Mouse (Mus musculus) CH12F3 (cell line): ENCODE data around the gene Gm13128.
"Not testable (repeated sequence)": the region's sequence is repeated elsewhere in the genome, so short reads cannot be mapped to it uniquely, and the experiment has no call there.

Experiments used
- in situ Hi-C: fragments of 300-500 bp; cut with MboI; formaldehyde crosslinking; loops from 2 replicates; pipeline ENCODE4 v1.14.3; 2020; ENCODE audit warnings: low sequenced_read_pairs

The Gm13128 gene

DNA sequence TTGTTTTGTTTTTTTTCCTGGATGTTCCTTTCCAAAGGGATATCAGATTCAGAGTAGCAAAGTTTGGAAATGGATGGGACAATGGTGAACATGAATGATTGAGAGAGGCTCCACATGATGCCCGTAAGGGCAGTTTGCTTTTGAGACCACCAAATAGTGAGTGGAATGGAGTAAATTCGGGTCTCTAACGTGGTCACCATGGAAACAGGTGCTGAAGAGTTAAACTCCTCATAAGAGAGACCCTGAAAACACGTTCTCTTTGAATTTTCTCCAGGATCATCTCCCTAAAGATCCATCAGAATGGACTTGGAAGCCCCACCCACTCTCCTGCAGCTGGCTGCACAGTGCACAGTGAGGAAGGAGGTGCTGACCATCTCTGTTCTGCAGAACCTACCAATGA lies at the start of gene Gm13128:
Gm13128 (plus strand) TSS at position 301 of the 400 bp plus-strand sequence.
- in situ Hi-C loops, result not testable (repeated sequence)

DNA sequence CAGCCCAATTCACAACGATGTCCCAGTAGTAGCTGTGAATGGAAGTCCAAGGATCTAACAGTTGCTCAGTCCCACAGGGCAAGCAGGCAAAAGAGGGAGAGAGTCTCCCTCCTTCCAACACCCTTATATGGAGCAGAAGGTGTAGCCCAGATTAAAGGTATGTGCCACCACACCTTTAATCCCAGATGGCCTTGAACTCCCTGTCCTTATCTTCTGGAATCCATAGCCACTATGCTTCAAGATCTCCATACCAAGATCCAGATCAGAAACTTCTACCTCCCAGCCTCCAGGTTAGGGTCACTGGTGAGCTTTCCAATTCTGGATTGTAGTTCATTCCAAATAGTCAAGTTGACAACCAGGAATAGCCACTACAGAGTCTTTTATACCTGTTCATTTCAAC lies 49.7 kb upstream of the Gm13128 start, which contains the start of gene Pramel5:
Pramel5 (minus strand) TSS at position 101 of the 400 bp plus-strand sequence.
- in situ Hi-C loops, result not testable (repeated sequence)

DNA sequence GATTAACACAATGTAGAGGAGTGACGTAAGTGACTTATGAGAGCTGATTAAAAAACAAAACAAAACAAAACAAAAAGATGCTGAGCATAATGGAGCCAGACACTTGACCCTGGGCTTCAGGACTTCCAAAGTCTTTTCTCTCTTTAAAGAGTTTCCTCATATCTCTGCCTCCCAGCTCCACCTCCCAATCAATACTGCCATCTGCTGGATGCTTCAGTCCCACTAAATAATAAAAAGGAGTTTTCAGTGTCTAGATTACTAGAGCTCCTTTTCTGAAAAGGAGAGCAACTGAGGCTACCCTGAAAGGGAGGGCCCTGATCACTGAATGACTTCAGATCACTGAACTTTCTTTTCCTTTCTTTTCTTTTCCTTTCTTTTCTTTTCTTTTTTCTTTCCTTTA lies 30.6 kb upstream of the Gm13128 start:
- in situ Hi-C loops, result not testable (repeated sequence)

DNA sequence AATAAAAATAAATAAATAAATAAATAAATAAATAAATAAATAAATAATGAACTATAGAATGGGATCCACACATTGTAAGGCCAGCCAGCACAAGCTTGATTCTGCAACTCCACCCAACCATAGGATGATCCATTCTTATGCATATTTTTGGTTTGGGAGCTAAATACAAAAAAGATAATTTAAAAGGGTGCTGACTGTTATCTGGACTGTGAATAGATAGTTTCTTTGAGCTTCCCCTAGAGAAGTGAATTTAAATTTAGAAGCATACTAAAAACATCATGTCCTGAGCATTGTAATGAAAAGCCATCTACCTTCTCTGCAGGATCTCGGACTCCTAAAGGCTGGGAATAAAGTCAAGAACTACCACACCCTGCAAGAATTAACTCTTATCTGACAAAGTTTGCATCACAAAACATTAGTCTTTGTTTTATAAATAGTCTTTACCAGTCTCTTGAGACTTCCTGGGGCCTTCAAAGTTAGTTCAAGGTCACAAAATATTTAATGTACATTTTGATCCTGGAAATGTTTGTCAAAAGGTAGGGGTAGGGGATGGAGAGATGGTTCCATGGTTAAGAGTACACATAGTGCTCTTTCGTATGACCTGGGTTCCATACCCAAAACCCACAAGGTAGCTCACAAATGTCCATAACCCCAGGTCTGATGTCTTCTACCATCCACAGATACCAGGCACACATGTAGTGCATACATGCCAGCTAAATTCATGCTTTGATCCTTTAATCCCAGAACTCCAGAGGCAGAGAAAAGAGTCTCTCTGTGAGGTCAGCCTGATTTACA lies 17.2 kb upstream of the Gm13128 start:
- in situ Hi-C loops, result not testable (repeated sequence)

DNA sequence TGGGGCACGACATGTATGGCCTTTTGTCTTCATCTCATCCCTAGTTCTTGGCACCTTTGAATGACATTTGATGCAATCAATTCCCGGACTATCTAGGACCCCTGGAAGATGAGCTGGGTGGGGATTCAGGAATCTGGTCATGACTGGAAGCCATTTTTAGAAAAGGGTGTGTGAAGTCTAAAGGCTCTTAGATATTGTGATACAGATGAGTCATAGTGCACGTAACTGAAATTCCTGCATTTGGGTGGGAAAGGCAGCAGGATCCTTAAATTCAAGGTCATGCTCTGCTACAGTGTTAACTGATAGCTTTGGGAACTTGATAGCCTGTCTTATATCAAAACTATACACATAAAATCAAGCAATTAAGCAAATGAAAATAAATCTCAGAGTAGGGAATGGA lies 5.8 kb downstream of the Gm13128 start:
- in situ Hi-C loops, result not testable (repeated sequence)

DNA sequence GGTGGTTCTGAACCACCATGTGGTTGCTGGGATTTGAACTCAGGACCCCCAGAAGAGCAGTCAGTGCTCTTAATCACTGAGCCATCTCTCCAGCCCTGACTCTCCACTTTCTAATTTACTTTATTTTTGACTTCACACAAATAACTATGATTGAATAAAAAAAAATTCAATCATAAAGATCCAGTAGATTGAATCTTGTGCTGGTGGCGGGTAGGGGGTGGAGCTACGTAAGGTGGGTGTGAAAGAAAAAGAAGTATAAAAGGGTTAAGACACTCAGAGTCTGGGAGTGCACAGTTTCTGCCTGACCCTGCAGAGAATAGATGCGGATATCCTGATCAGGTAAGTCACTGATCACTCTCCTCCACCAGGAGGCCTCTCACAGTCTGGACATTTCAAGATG lies 27.6 kb downstream of the Gm13128 start, which contains the start of gene Gm13119:
Gm13119 (plus strand) TSS at position 301 of the 400 bp plus-strand sequence.
- in situ Hi-C loops, result not testable (repeated sequence)

DNA sequence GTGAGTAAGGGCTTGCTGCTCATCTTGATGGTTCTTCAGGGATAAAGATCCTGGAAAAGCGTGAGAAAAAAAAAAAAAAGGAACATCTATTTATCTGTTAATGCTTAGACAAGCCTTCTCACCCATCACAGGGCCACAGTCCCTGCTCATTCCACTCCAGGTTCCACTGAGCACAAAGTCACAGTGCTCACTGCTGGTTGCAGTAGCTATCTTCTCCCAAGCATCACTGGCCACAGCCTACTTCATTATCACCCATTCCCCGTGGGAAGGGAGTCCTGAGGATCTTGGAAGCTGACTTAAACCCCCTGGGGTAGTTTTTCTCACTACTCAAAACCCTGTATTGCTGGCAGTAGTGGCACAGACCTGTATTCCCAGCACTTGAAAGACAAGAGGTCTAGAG lies 47.9 kb downstream of the Gm13128 start, which contains the start of gene Pramef20:
Pramef20 (minus strand) TSS at position 23 of the 400 bp plus-strand sequence.
- in situ Hi-C loops, result no loop called here
